Mouse (Mus musculus): ENCODE data around the gene Olfr223.
"Not testable (repeated sequence)": the region's sequence is repeated elsewhere in the genome, so short reads cannot be mapped to it uniquely, and the experiment has no call there.

Olfr223 gene

GRCm38 (mm10) chr11:59589496-59589895, 3.6 kb downstream of the Olfr223 start:
- DNase-seq, result no peak

GRCm38 (mm10) chr11:59584539-59584938, 8.6 kb downstream of the Olfr223 start:
- DNase-seq, result peak in 1 of 2 experiments; percentile 11

GRCm38 (mm10) chr11:59576135-59576534, 17.0 kb downstream of the Olfr223 start, which contains the start of gene Olfr222:
Olfr222 (minus strand) TSS chr11:59576235.
- not testable (repeated sequence) for DNase-seq

GRCm38 (mm10) chr11:59575726-59576125, 17.4 kb downstream of the Olfr223 start:
- DNase-seq, result no peak

GRCm38 (mm10) chr11:59569306-59569705, 23.8 kb downstream of the Olfr223 start:
- DNase-seq, result no peak

GRCm38 (mm10) chr11:59562837-59563236, 30.3 kb downstream of the Olfr223 start:
- DNase-seq, result no peak

GRCm38 (mm10) chr11:59562336-59562735, 30.8 kb downstream of the Olfr223 start:
- no peak for DNase-seq

- no peak for DNase-seq
These were observed 32.2 kb downstream of the Olfr223 start for GRCm38 (mm10) chr11:59560906-59561305.

GRCm38 (mm10) chr11:59554535-59554934, 38.6 kb downstream of the Olfr223 start:
- DNase-seq, result no peak

GRCm38 (mm10) chr11:59554127-59554526, 39.0 kb downstream of the Olfr223 start:
- DNase-seq, result no peak

- no peak for DNase-seq
These were observed 49.1 kb downstream of the Olfr223 start for GRCm38 (mm10) chr11:59544005-59544404.

- DNase-seq, result no peak
These were observed 49.7 kb downstream of the Olfr223 start for GRCm38 (mm10) chr11:59543376-59543775.

- no peak for DNase-seq
These were observed 50.6 kb downstream of the Olfr223 start for GRCm38 (mm10) chr11:59542442-59542841.

- no peak for DNase-seq
These were observed 51.8 kb downstream of the Olfr223 start, which contains the start of gene Nlrp3 for GRCm38 (mm10) chr11:59541324-59541723. Nlrp3 (plus strand) TSS chr11:59541568.

GRCm38 (mm10) chr11:59540123-59540522, 53.0 kb downstream of the Olfr223 start:
- DNase-seq, result no peak
